Mouse (Mus musculus): ENCODE data around the gene Fgb. TPM values are rescaled to one million over a fixed set of nuclear protein-coding genes. Genes with fewer than 3 reads are reported as not detected.

Fgb gene
- total and polyA plus RNA-seq, 3 experiments: not detected

GRCm38 (mm10) chr3:83003068-83003467 is 46.6 kb downstream of the Fgb start:
- WGBS: 93% methylated on average over 8 of the region's 8 CpGs
- no peaks in the 10 kb centered on the region for H3K79me2 ChIP-seq (replicated peaks; ENCODE audit: control insufficient read depth, insufficient read depth, low read length)
- no peaks in the 10 kb centered on the region for H3K27me3 ChIP-seq (ENCODE audit: control insufficient read depth, insufficient read depth, low read length)
- intact Hi-C loops (cut with DNase I): no loop called here
- H3K4me3 ChIP-seq: no peak overlapping the region
- no peak overlapping the region for H3K9ac ChIP-seq (ENCODE audit: low read depth, low read length)
- DNase-seq: no peak
- no peak for TF ChIP-seq POLR2A (IDR thresholded peaks at IDR 0.05; ENCODE audit: insufficient read depth, low read depth, low read length)
- TF ChIP-seq EP300 (IDR thresholded peaks at IDR 0.05; ENCODE audit: insufficient read depth, low read depth, low read length): no peak
- no peak for TF ChIP-seq CTCF (IDR thresholded peaks at IDR 0.05)
- no peaks in the 10 kb centered on the region for H3K4me1 ChIP-seq (ENCODE audit: control insufficient read depth, insufficient read depth, low read length)
- no peaks in the 10 kb centered on the region for H3K36me3 ChIP-seq (ENCODE audit: control insufficient read depth, insufficient read depth, low read length)
- no peak overlapping the region for H3K27ac ChIP-seq

- H3K4me3 ChIP-seq: no peak overlapping the region
- DNase-seq: no peak
- H3K36me3 ChIP-seq (ENCODE audit: control insufficient read depth, insufficient read depth, low read length): no peaks in the 10 kb centered on the region
- H3K4me1 ChIP-seq (ENCODE audit: control insufficient read depth, insufficient read depth, low read length): no peaks in the 10 kb centered on the region
- no peaks in the 10 kb centered on the region for H3K79me2 ChIP-seq (replicated peaks; ENCODE audit: control insufficient read depth, insufficient read depth, low read length)
- 0% methylated on average over 2 of the region's 2 CpGs for WGBS
- no peaks in the 10 kb centered on the region for H3K27me3 ChIP-seq (ENCODE audit: control insufficient read depth, insufficient read depth, low read length)
- intact Hi-C loops (cut with DNase I): loop anchor here (1.0 kb wide), 1 partner anchor 51 kb away; no protein-coding TSS in a partner anchor
- TF ChIP-seq CTCF (IDR thresholded peaks at IDR 0.05): peak; percentile 95
- no peak for TF ChIP-seq EP300 (IDR thresholded peaks at IDR 0.05; ENCODE audit: insufficient read depth, low read depth, low read length)
- no peak for TF ChIP-seq POLR2A (IDR thresholded peaks at IDR 0.05; ENCODE audit: insufficient read depth, low read depth, low read length)
- H3K27ac ChIP-seq: no peak overlapping the region
- no peak overlapping the region for H3K9ac ChIP-seq (ENCODE audit: low read depth, low read length)
Measured at GRCm38 (mm10) chr3:83002191-83002590, 47.5 kb downstream of the Fgb start.

GRCm38 (mm10) chr3:82999995-83000394 is 49.7 kb downstream of the Fgb start:
- intact Hi-C loops (cut with DNase I): loop anchor here (1.0 kb wide), 1 partner anchor 273 kb away; no protein-coding TSS in a partner anchor
- no peaks in the 10 kb centered on the region for H3K4me1 ChIP-seq (ENCODE audit: control insufficient read depth, insufficient read depth, low read length)
- TF ChIP-seq EP300 (IDR thresholded peaks at IDR 0.05; ENCODE audit: insufficient read depth, low read depth, low read length): no peak
- no peak for TF ChIP-seq CTCF (IDR thresholded peaks at IDR 0.05)
- TF ChIP-seq POLR2A (IDR thresholded peaks at IDR 0.05; ENCODE audit: insufficient read depth, low read depth, low read length): no peak
- no peaks in the 10 kb centered on the region for H3K36me3 ChIP-seq (ENCODE audit: control insufficient read depth, insufficient read depth, low read length)
- no peak for DNase-seq
- no peaks in the 10 kb centered on the region for H3K79me2 ChIP-seq (replicated peaks; ENCODE audit: control insufficient read depth, insufficient read depth, low read length)
- 83% methylated on average over 9 of the region's 9 CpGs for WGBS
- no peaks in the 10 kb centered on the region for H3K27me3 ChIP-seq (ENCODE audit: control insufficient read depth, insufficient read depth, low read length)
- H3K27ac ChIP-seq: no peak overlapping the region
- no peak overlapping the region for H3K9ac ChIP-seq (ENCODE audit: low read depth, low read length)
- no peak overlapping the region for H3K4me3 ChIP-seq

- no peak for DNase-seq
Measured at GRCm38 (mm10) chr3:82998772-82999463, 50.7 kb downstream of the Fgb start.

GRCm38 (mm10) chr3:82996656-82997055 is 53.0 kb downstream of the Fgb start:
- Histone ChIP-seq H3K27me3 (ENCODE audit: control insufficient read depth, insufficient read depth, low read length) (no peaks in the 10 kb centered on the region), H3K36me3 (ENCODE audit: control insufficient read depth, insufficient read depth, low read length) (no peaks in the 10 kb centered on the region), H3K79me2 (replicated peaks; ENCODE audit: control insufficient read depth, insufficient read depth, low read length) (no peaks in the 10 kb centered on the region), H3K4me3 (no peak overlapping the region), H3K27ac (no peak overlapping the region), H3K9ac (ENCODE audit: low read depth, low read length) (no peak overlapping the region), H3K4me1 (ENCODE audit: control insufficient read depth, insufficient read depth, low read length) (no peaks in the 10 kb centered on the region)
- no peak for DNase-seq
- TF ChIP-seq CTCF (IDR thresholded peaks at IDR 0.05) (no peak), POLR2A (IDR thresholded peaks at IDR 0.05; ENCODE audit: insufficient read depth, low read depth, low read length) (no peak), EP300 (IDR thresholded peaks at IDR 0.05; ENCODE audit: insufficient read depth, low read depth, low read length) (no peak)
- WGBS: 77% methylated on average over 3 of the region's 3 CpGs
- intact Hi-C loops (cut with DNase I): no loop called here

More at GRCm38 (mm10) chr3:82998772-82999463, 50.7 kb downstream of the Fgb start:
- Histone ChIP-seq H3K27ac (no peak overlapping the region), H3K9ac (ENCODE audit: low read depth, low read length) (no peak overlapping the region), H3K36me3 (ENCODE audit: control insufficient read depth, insufficient read depth, low read length) (no peaks in the 10 kb centered on the region), H3K4me3 (no peak overlapping the region), H3K79me2 (replicated peaks; ENCODE audit: control insufficient read depth, insufficient read depth, low read length) (no peaks in the 10 kb centered on the region), H3K27me3 (ENCODE audit: control insufficient read depth, insufficient read depth, low read length) (no peaks in the 10 kb centered on the region), H3K4me1 (ENCODE audit: control insufficient read depth, insufficient read depth, low read length) (no peaks in the 10 kb centered on the region)
- 29% methylated on average over 8 of the region's 8 CpGs for WGBS
- no peak for TF ChIP-seq EP300 (IDR thresholded peaks at IDR 0.05; ENCODE audit: insufficient read depth, low read depth, low read length)
- peak; percentile 80 for TF ChIP-seq CTCF (IDR thresholded peaks at IDR 0.05)
- no peak for TF ChIP-seq POLR2A (IDR thresholded peaks at IDR 0.05; ENCODE audit: insufficient read depth, low read depth, low read length)
- intact Hi-C loops (cut with DNase I): loop anchor here (1.0 kb wide), 1 partner anchor 274 kb away; no protein-coding TSS in a partner anchor

GRCm38 (mm10) chr3:82995368-82995767 is 54.3 kb downstream of the Fgb start:
- H3K27me3 ChIP-seq (ENCODE audit: control insufficient read depth, insufficient read depth, low read length): no peaks in the 10 kb centered on the region
- WGBS: 3% methylated on average over 24 of the region's 24 CpGs
- no peaks in the 10 kb centered on the region for H3K79me2 ChIP-seq (replicated peaks; ENCODE audit: control insufficient read depth, insufficient read depth, low read length)
- no peak overlapping the region for H3K4me3 ChIP-seq
- no peak overlapping the region for H3K9ac ChIP-seq (ENCODE audit: low read depth, low read length)
- DNase-seq: peak; percentile 30 to 53
- intact Hi-C loops (cut with DNase I): no loop called here
- no peaks in the 10 kb centered on the region for H3K4me1 ChIP-seq (ENCODE audit: control insufficient read depth, insufficient read depth, low read length)
- TF ChIP-seq POLR2A (IDR thresholded peaks at IDR 0.05; ENCODE audit: insufficient read depth, low read depth, low read length) (no peak), CTCF (IDR thresholded peaks at IDR 0.05) (peak; percentile 73), EP300 (IDR thresholded peaks at IDR 0.05; ENCODE audit: insufficient read depth, low read depth, low read length) (no peak)
- H3K27ac ChIP-seq: no peak overlapping the region
- H3K36me3 ChIP-seq (ENCODE audit: control insufficient read depth, insufficient read depth, low read length): no peaks in the 10 kb centered on the region
